Mouse (Mus musculus): ENCODE measurements around the gene Sec24a. TPM values are rescaled to one million over a fixed set of nuclear protein-coding genes. Genes with fewer than 3 reads are reported as not detected.
"Not testable (repeated sequence)": the region's sequence is repeated elsewhere in the genome, so short reads cannot be mapped to it uniquely, and the experiment has no call there.

Gene Sec24a
- polyA plus RNA-seq, 1 experiment from 2014 or later: 10.6 TPM

GRCm38 (mm10) chr11:51805221-51805981 lies 42.0 kb upstream of the Sec24a start:
- peak overlapping the region; percentile 44 for H3K4me3 ChIP-seq (replicated peaks; ENCODE audit: low read depth, low read length)
- no peaks in the 10 kb centered on the region for H3K36me3 ChIP-seq (ENCODE audit: insufficient read depth, low read length)
- peak; percentile 94 for DNase-seq (ENCODE audit: low spot score)
- ATAC-seq (replicated peaks; ENCODE audit: low FRiP score, low read depth): peak; percentile 64
- no peaks in the 10 kb centered on the region for H3K27me3 ChIP-seq (ENCODE audit: insufficient read depth, low read length)
- peak overlapping the region; percentile 66 for H3K27ac ChIP-seq
- no peak for TF ChIP-seq CTCF (IDR thresholded peaks at IDR 0.05; ENCODE audit: low read depth)
- 20% methylated on average over 17 of the region's 17 CpGs for WGBS
- peak overlapping the region; percentile 70 for H3K4me2 ChIP-seq (ENCODE audit: low read length)
- no peaks in the 10 kb centered on the region for H3K9me3 ChIP-seq (replicated peaks; ENCODE audit: low read length)
- peak overlapping the region; percentile 46; the same call in 1 of the 2 replicates for H3K9ac ChIP-seq (ENCODE audit: low read depth, low read length)
- H3K4me1 ChIP-seq (replicated peaks; ENCODE audit: insufficient read depth, low read length): 0 out of 2 replicates have a peak, but pooled peaks cover 3% of the 10 kb centered on the region

DNA sequence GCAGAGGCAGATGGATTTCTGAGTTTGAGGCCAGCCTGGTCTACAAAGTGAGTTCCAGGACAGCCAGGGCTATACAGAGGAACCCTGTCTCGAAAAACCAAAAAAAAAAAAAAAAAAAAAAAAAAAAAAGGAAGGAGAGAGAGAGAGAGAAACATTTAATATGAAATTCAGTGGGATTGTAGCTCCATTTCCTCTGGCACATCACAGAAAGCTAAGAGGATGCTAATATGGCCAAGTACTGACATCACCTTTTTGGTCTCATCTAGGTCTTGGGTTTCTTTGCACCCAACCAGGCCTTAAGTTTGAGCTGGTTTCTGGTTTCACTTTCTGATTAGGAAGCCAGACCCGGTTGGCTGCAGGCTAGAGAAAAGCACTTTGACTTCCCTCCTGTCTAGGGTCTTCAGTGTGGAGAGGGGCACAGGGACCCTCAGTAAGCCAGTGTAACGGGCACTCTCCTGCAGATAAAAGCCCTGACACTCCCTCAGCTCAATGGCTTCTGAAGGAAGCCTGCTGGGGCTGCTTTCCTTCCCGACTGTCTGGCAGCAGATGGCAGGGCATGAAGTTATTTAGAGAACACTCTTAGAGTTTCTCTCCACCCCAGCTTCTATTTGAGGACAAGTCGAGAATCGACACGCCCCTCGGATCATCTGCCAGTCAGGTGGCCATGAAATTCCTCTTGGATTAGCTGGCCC lies 37.3 kb upstream of the Sec24a start:
- Histone ChIP-seq H3K9me3 (replicated peaks; ENCODE audit: low read length) (no peaks in the 10 kb centered on the region), H3K27me3 (ENCODE audit: insufficient read depth, low read length) (no peaks in the 10 kb centered on the region), H3K36me3 (ENCODE audit: insufficient read depth, low read length) (no peaks in the 10 kb centered on the region), H3K9ac (ENCODE audit: low read depth, low read length) (no peak overlapping the region), H3K27ac (no peak overlapping the region), H3K4me1 (replicated peaks; ENCODE audit: insufficient read depth, low read length) (no peaks in the 10 kb centered on the region), H3K4me2 (ENCODE audit: low read length) (no peak overlapping the region), H3K4me3 (replicated peaks; ENCODE audit: low read depth, low read length) (no peak overlapping the region)
- WGBS: 25% methylated on average over 7 of the region's 8 CpGs
- ATAC-seq (replicated peaks; ENCODE audit: low FRiP score, low read depth): no peak
- TF ChIP-seq CTCF (IDR thresholded peaks at IDR 0.05; ENCODE audit: low read depth): no peak
- DNase-seq (ENCODE audit: low spot score): no peak

DNA sequence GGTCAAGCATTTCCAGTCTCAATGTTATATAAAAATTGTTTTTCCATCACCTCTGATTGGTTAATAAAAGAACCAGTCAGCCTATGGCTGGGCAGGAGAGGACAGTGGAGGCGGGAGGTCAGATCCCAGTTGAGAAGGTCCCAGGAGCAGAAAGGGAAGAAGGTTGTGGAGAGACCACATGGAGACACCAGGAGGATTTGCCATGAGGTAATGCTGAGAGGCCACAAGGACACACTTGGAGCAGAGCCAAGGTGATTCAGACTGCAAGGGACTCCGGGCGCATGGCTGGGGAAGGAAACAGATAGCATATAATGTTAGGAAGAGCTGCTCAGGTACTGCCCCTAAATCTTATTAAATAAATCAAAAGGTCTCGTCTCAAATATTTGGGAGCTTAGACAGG lies 32.8 kb upstream of the Sec24a start:
- Histone ChIP-seq H3K27me3 (ENCODE audit: insufficient read depth, low read length) (no peaks in the 10 kb centered on the region), H3K4me1 (replicated peaks; ENCODE audit: insufficient read depth, low read length) (no peaks in the 10 kb centered on the region), H3K4me2 (ENCODE audit: low read length) (no peak overlapping the region), H3K9me3 (replicated peaks; ENCODE audit: low read length) (no peaks in the 10 kb centered on the region), H3K9ac (ENCODE audit: low read depth, low read length) (no peak overlapping the region), H3K36me3 (ENCODE audit: insufficient read depth, low read length) (peaks cover 6% of the 10 kb centered on the region; the same call in 1 of the 2 replicates), H3K4me3 (replicated peaks; ENCODE audit: low read depth, low read length) (no peak overlapping the region), H3K27ac (no peak overlapping the region)
- TF ChIP-seq CTCF (IDR thresholded peaks at IDR 0.05; ENCODE audit: low read depth): no peak
- 66% methylated on average over 4 of the region's 4 CpGs for WGBS
- ATAC-seq (replicated peaks; ENCODE audit: low FRiP score, low read depth): no peak
- no peak for DNase-seq (ENCODE audit: low spot score)

DNA sequence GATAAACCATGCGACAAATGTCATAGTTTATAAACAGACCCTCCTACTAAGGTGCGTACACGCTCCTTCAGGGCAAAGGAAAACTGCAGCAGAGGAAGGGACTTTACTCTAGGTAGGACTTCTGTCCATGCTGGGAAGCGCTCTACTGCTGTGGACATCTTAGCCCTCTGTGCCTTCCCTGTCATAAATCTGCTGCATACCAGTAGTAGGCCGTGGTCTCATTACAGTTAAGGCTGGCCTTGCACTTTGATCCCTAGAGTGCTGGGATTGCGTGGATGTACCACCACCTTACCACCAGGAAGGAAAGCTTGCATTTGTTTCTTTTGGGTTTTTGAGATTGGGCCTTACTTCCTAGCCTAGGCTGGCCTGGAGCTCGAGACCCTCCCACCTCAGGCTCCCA lies 27.2 kb upstream of the Sec24a start:
- Histone ChIP-seq H3K4me1 (replicated peaks; ENCODE audit: insufficient read depth, low read length) (no peaks in the 10 kb centered on the region), H3K36me3 (ENCODE audit: insufficient read depth, low read length) (peaks cover 37% of the 10 kb centered on the region; the same call in 1 of the 2 replicates), H3K9ac (ENCODE audit: low read depth, low read length) (no peak overlapping the region), H3K4me3 (replicated peaks; ENCODE audit: low read depth, low read length) (no peak overlapping the region), H3K27me3 (ENCODE audit: insufficient read depth, low read length) (no peaks in the 10 kb centered on the region), H3K27ac (no peak overlapping the region), H3K4me2 (ENCODE audit: low read length) (no peak overlapping the region), H3K9me3 (replicated peaks; ENCODE audit: low read length) (no peaks in the 10 kb centered on the region)
- 83% methylated on average over 7 of the region's 7 CpGs for WGBS
- ATAC-seq (replicated peaks; ENCODE audit: low FRiP score, low read depth) (no peak), DNase-seq (ENCODE audit: low spot score) (no peak)
- TF ChIP-seq CTCF (IDR thresholded peaks at IDR 0.05; ENCODE audit: low read depth): no peak

DNA sequence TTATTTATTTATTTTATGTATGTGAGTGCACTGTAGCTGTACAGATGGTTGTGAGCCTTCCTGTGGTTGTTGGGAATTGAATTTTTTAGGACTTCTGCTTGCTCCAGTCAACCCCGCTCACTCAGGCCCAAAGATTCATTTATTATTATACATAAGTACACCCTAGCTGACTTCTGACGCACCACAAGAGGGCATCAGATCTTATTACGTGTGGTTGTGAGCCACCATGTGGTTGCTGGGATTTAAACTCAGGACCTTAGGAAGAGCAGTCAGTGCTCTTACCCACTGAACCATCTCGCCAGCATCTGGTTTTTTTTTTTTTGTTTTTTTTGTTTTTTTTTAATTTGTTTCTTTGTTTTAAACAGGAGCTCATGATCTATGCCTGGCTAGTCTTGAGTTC lies 26.3 kb upstream of the Sec24a start:
- H3K36me3 ChIP-seq (ENCODE audit: insufficient read depth, low read length): peaks cover 39% of the 10 kb centered on the region; the same call in 1 of the 2 replicates
- not testable (repeated sequence) for H3K4me2 ChIP-seq (ENCODE audit: low read length); H3K9ac ChIP-seq (ENCODE audit: low read depth, low read length); H3K9me3 ChIP-seq (replicated peaks; ENCODE audit: low read length); H3K4me3 ChIP-seq (replicated peaks; ENCODE audit: low read depth, low read length); H3K27me3 ChIP-seq (ENCODE audit: insufficient read depth, low read length); H3K27ac ChIP-seq; H3K4me1 ChIP-seq (replicated peaks; ENCODE audit: insufficient read depth, low read length); DNase-seq (ENCODE audit: low spot score); ATAC-seq (replicated peaks; ENCODE audit: low FRiP score, low read depth)
- TF ChIP-seq CTCF (IDR thresholded peaks at IDR 0.05; ENCODE audit: low read depth): peak; percentile 36; the same call in 1 of the 2 replicates
- WGBS: 90% methylated on average over 4 of the region's 4 CpGs

DNA sequence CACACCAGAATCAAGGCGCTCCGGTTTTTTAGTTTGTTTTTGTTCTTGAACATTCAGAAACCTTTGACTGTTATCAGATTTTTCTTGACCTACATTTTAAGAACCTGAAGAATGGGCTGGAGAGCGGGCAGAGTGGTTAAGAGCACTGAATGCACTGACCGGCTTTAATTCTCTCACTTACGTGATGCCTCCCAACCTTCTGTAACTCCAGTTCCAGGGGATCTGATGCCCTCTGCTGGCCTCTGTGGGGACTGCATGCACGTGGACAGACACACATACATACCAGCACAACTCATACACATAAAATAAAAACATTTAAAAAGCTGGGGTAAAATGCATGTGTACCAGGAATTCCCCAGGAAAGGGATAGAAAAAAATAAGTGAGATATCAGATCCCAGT lies 22.5 kb upstream of the Sec24a start:
- peak; percentile 68 for TF ChIP-seq CTCF (IDR thresholded peaks at IDR 0.05; ENCODE audit: low read depth)
- DNase-seq (ENCODE audit: low spot score) (no peak), ATAC-seq (replicated peaks; ENCODE audit: low FRiP score, low read depth) (no peak)
- Histone ChIP-seq H3K4me3 (replicated peaks; ENCODE audit: low read depth, low read length) (no peak overlapping the region), H3K9me3 (replicated peaks; ENCODE audit: low read length) (no peaks in the 10 kb centered on the region), H3K27ac (no peak overlapping the region), H3K4me2 (ENCODE audit: low read length) (no peak overlapping the region), H3K4me1 (replicated peaks; ENCODE audit: insufficient read depth, low read length) (no peaks in the 10 kb centered on the region), H3K36me3 (ENCODE audit: insufficient read depth, low read length) (peaks cover 43% of the 10 kb centered on the region; the same call in 1 of the 2 replicates), H3K27me3 (ENCODE audit: insufficient read depth, low read length) (no peaks in the 10 kb centered on the region), H3K9ac (ENCODE audit: low read depth, low read length) (no peak overlapping the region)
- 94% methylated on average over 6 of the region's 6 CpGs for WGBS

Data from kidney, postnatal 0 days (tissue).